Mouse (Mus musculus): ENCODE measurements around the gene Bahd1.

Bahd1 gene

GRCm38 (mm10) chr2:118895990-118896913 is 3.9 kb upstream of the Bahd1 start:
- in situ Hi-C loops (cut with MboI; ENCODE audit: low pct_unique_long_range_greater_than_20kb in 1 of 2, low sequenced_read_pairs in 2 of 2, unreplicated experiment in 1 of 2), result loop anchor here in 1 of 2 experiments (5.0 to 25.0 kb wide), 3 partner anchors 189 to 409 kb away; partner anchors contain the start of gene Srp14

GRCm38 (mm10) chr2:118896914-118897291 is 3.3 kb upstream of the Bahd1 start:
- in situ Hi-C loops (cut with MboI; ENCODE audit: low pct_unique_long_range_greater_than_20kb in 1 of 2, low sequenced_read_pairs in 2 of 2, unreplicated experiment in 1 of 2), result loop anchor here in 1 of 2 experiments (5.0 to 25.0 kb wide), 3 partner anchors 190 to 410 kb away; partner anchors contain the start of gene Srp14

GRCm38 (mm10) chr2:118897392-118897791 is 2.8 kb upstream of the Bahd1 start:
- in situ Hi-C loops (cut with MboI; ENCODE audit: low pct_unique_long_range_greater_than_20kb in 1 of 2, low sequenced_read_pairs in 2 of 2, unreplicated experiment in 1 of 2), result loop anchor here in 1 of 2 experiments (5.0 to 25.0 kb wide), 3 partner anchors 190 to 410 kb away; partner anchors contain the start of gene Srp14

- in situ Hi-C loops (cut with MboI; ENCODE audit: low pct_unique_long_range_greater_than_20kb in 1 of 2, low sequenced_read_pairs in 2 of 2, unreplicated experiment in 1 of 2), result loop anchor here in 1 of 2 experiments (5.0 to 25.0 kb wide), 3 partner anchors 191 to 411 kb away; partner anchors contain the start of gene Srp14
Observed at GRCm38 (mm10) chr2:118897808-118898207, 2.4 kb upstream of the Bahd1 start.

GRCm38 (mm10) chr2:118898771-118899170 is 1.4 kb upstream of the Bahd1 start:
- in situ Hi-C loops (cut with MboI; ENCODE audit: low pct_unique_long_range_greater_than_20kb in 1 of 2, low sequenced_read_pairs in 2 of 2, unreplicated experiment in 1 of 2), result loop anchor here in 1 of 2 experiments (5.0 to 25.0 kb wide), 3 partner anchors 191 to 411 kb away; partner anchors contain the start of gene Srp14

- in situ Hi-C loops (cut with MboI; ENCODE audit: low pct_unique_long_range_greater_than_20kb in 1 of 2, low sequenced_read_pairs in 2 of 2, unreplicated experiment in 1 of 2), result loop anchor here in 1 of 2 experiments (5.0 to 25.0 kb wide), 3 partner anchors 192 to 412 kb away; partner anchors contain the start of gene Srp14
Observed at GRCm38 (mm10) chr2:118899306-118899705, 871 bp upstream of the Bahd1 start.

- in situ Hi-C loops (cut with MboI; ENCODE audit: low pct_unique_long_range_greater_than_20kb in 1 of 2, low sequenced_read_pairs in 2 of 2, unreplicated experiment in 1 of 2), result no loop called here
Observed at GRCm38 (mm10) chr2:118900826-118901140, 606 bp downstream of the Bahd1 start.

GRCm38 (mm10) chr2:118901175-118902031 is 1.2 kb downstream of the Bahd1 start:
- in situ Hi-C loops (cut with MboI; ENCODE audit: low pct_unique_long_range_greater_than_20kb in 1 of 2, low sequenced_read_pairs in 2 of 2, unreplicated experiment in 1 of 2), result no loop called here

GRCm38 (mm10) chr2:118902051-118903025 is 2.2 kb downstream of the Bahd1 start:
- in situ Hi-C loops (cut with MboI; ENCODE audit: low pct_unique_long_range_greater_than_20kb in 1 of 2, low sequenced_read_pairs in 2 of 2, unreplicated experiment in 1 of 2), result no loop called here

- in situ Hi-C loops (cut with MboI; ENCODE audit: low pct_unique_long_range_greater_than_20kb in 1 of 2, low sequenced_read_pairs in 2 of 2, unreplicated experiment in 1 of 2), result no loop called here
Observed at GRCm38 (mm10) chr2:118903333-118903741, 3.2 kb downstream of the Bahd1 start.

- in situ Hi-C loops (cut with MboI; ENCODE audit: low pct_unique_long_range_greater_than_20kb in 1 of 2, low sequenced_read_pairs in 2 of 2, unreplicated experiment in 1 of 2), result no loop called here
Observed at GRCm38 (mm10) chr2:118905433-118906117, 5.4 kb downstream of the Bahd1 start.

- in situ Hi-C loops (cut with MboI; ENCODE audit: low pct_unique_long_range_greater_than_20kb in 1 of 2, low sequenced_read_pairs in 2 of 2, unreplicated experiment in 1 of 2), result no loop called here
Observed at GRCm38 (mm10) chr2:118906118-118906492, 5.9 kb downstream of the Bahd1 start.

- in situ Hi-C loops (cut with MboI; ENCODE audit: low pct_unique_long_range_greater_than_20kb in 1 of 2, low sequenced_read_pairs in 2 of 2, unreplicated experiment in 1 of 2), result no loop called here
Observed at GRCm38 (mm10) chr2:118907781-118908180, 7.6 kb downstream of the Bahd1 start.

- in situ Hi-C loops (cut with MboI; ENCODE audit: low pct_unique_long_range_greater_than_20kb in 1 of 2, low sequenced_read_pairs in 2 of 2, unreplicated experiment in 1 of 2), result no loop called here
Observed at GRCm38 (mm10) chr2:118909151-118909550, 9.0 kb downstream of the Bahd1 start.

GRCm38 (mm10) chr2:118910605-118911278 is 10.6 kb downstream of the Bahd1 start:
- in situ Hi-C loops (cut with MboI; ENCODE audit: low pct_unique_long_range_greater_than_20kb in 1 of 2, low sequenced_read_pairs in 2 of 2, unreplicated experiment in 1 of 2), result no loop called here

GRCm38 (mm10) chr2:118912706-118913105 is 12.5 kb downstream of the Bahd1 start:
- in situ Hi-C loops (cut with MboI; ENCODE audit: low pct_unique_long_range_greater_than_20kb in 1 of 2, low sequenced_read_pairs in 2 of 2, unreplicated experiment in 1 of 2), result no loop called here

All from mouse embryonic stem cell (cell line).